Mouse (Mus musculus): ENCODE data around the gene Dis3l.
A peak's percentile ranks its signal among the peaks of the same experiment; 100 is the strongest.
"Not testable (repeated sequence)": the region's sequence is repeated elsewhere in the genome, so short reads cannot be mapped to it uniquely, and the experiment has no call there.

Dis3l gene

GRCm38 (mm10) chr9:64316986-64317385, 24.1 kb downstream of the Dis3l start:
- DNase-seq (ENCODE audit: low spot score in 2 of 2) = no peak

GRCm38 (mm10) chr9:64314696-64315095, 26.4 kb downstream of the Dis3l start:
- DNase-seq (ENCODE audit: low spot score in 2 of 2) = no peak

- DNase-seq (ENCODE audit: low spot score in 2 of 2) = no peak
Observed at GRCm38 (mm10) chr9:64312128-64312527, 29.0 kb downstream of the Dis3l start.

- no peak for DNase-seq (ENCODE audit: low spot score in 2 of 2)
Observed at GRCm38 (mm10) chr9:64310996-64311785, 29.9 kb downstream of the Dis3l start.

GRCm38 (mm10) chr9:64306476-64307312, 34.4 kb downstream of the Dis3l start:
- no peak for DNase-seq (ENCODE audit: low spot score in 2 of 2)

- not testable (repeated sequence) for DNase-seq (ENCODE audit: low spot score in 2 of 2)
Observed at GRCm38 (mm10) chr9:64303086-64303485, 38.0 kb downstream of the Dis3l start.

- no peak for DNase-seq (ENCODE audit: low spot score in 2 of 2)
Observed at GRCm38 (mm10) chr9:64282404-64282987, 58.6 kb downstream of the Dis3l start.

GRCm38 (mm10) chr9:64281781-64282178, 59.3 kb downstream of the Dis3l start:
- DNase-seq (ENCODE audit: low spot score in 2 of 2) = no peak

- DNase-seq (ENCODE audit: low spot score in 2 of 2) = peak; percentile 93 to 94
Observed at GRCm38 (mm10) chr9:64281105-64281780, 59.8 kb downstream of the Dis3l start, which contains the start of gene Tipin. TSS of gene Tipin (plus strand) at chr9:64281581.

- no peak for DNase-seq (ENCODE audit: low spot score in 2 of 2)
Observed at GRCm38 (mm10) chr9:64278665-64279310, 62.3 kb downstream of the Dis3l start.

GRCm38 (mm10) chr9:64277706-64278105, 63.4 kb downstream of the Dis3l start:
- DNase-seq (ENCODE audit: low spot score in 2 of 2) = peak; percentile 72 to 73

GRCm38 (mm10) chr9:64274919-64275318, 66.2 kb downstream of the Dis3l start:
- DNase-seq (ENCODE audit: low spot score in 2 of 2) = no peak

- DNase-seq (ENCODE audit: low spot score in 2 of 2) = no peak
Observed at GRCm38 (mm10) chr9:64274291-64274690, 66.8 kb downstream of the Dis3l start.

- DNase-seq (ENCODE audit: low spot score in 2 of 2) = peak in 1 of 2 experiments; percentile 17
Observed at GRCm38 (mm10) chr9:64273757-64274156, 67.3 kb downstream of the Dis3l start.

- peak; percentile 68 to 76 for DNase-seq (ENCODE audit: low spot score in 2 of 2)
Observed at GRCm38 (mm10) chr9:64272611-64273010, 68.5 kb downstream of the Dis3l start.

- DNase-seq (ENCODE audit: low spot score in 2 of 2) = no peak
Observed at GRCm38 (mm10) chr9:64271249-64271648, 69.8 kb downstream of the Dis3l start.

- DNase-seq (ENCODE audit: low spot score in 2 of 2) = not testable (repeated sequence)
Observed at GRCm38 (mm10) chr9:64268836-64269235, 72.3 kb downstream of the Dis3l start.

- no peak for DNase-seq (ENCODE audit: low spot score in 2 of 2)
Observed at GRCm38 (mm10) chr9:64268196-64268595, 72.9 kb downstream of the Dis3l start.

- DNase-seq (ENCODE audit: low spot score in 2 of 2) = no peak
Observed at GRCm38 (mm10) chr9:64267231-64267630, 73.9 kb downstream of the Dis3l start.

- DNase-seq (ENCODE audit: low spot score in 2 of 2) = no peak
Observed at GRCm38 (mm10) chr9:64264813-64265212, 76.3 kb downstream of the Dis3l start.

- peak in 1 of 2 experiments; percentile 21 for DNase-seq (ENCODE audit: low spot score in 2 of 2)
Observed at GRCm38 (mm10) chr9:64261023-64261422, 80.1 kb downstream of the Dis3l start.

Measured in right cerebral cortex, adult 2 months (tissue).